Mouse (Mus musculus): Measurements from ENCODE around the gene Impdh1. TPM values are rescaled to one million over a fixed set of nuclear protein-coding genes. Genes with fewer than 3 reads are reported as not detected.

Gene Impdh1
- polyA plus RNA-seq, 1 experiment from 2014 or later: 34.5 TPM

DNA sequence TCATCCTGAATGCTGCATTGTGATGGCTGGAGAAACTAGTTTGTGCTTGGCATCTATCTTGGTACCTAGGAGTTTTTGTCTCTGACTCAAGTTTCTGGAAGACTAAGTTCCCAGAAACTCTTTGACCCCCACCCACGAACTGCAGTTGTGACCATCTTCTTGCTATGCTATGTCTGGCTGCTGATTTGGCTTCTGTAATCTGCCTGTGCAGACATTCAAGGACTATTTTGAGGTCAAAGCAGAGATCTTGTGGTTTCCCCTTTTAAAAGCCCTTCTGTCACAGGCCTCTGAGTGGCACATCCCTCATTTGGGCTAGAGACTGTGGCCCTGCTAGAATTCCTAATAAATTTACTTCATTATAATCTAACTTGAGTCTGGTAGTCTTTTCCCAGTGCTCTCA, 28.2 kb downstream of the Impdh1 start:
- Histone ChIP-seq H3K9ac (ENCODE audit: low read length) (no peak overlapping the region), H3K36me3 (ENCODE audit: control insufficient read depth, insufficient read depth, low read length) (no peaks in the 10 kb centered on the region), H3K4me3 (ENCODE audit: low read depth, low read length) (no peak overlapping the region), H3K27ac (ENCODE audit: low read depth, low read length) (no peak overlapping the region), H3K9me3 (replicated peaks; ENCODE audit: control insufficient read depth, low read length) (no peaks in the 10 kb centered on the region), H3K27me3 (replicated peaks; ENCODE audit: control insufficient read depth, insufficient read depth, low read length) (no peaks in the 10 kb centered on the region), H3K4me1 (ENCODE audit: control insufficient read depth, insufficient read depth, low read length) (no peaks in the 10 kb centered on the region), H3K4me2 (ENCODE audit: low read length) (no peak overlapping the region)
- DNase-seq (ENCODE audit: low spot score) (no peak), ATAC-seq (no peak)
- 62% methylated on average over 1 of the region's 1 CpGs for WGBS

DNA sequence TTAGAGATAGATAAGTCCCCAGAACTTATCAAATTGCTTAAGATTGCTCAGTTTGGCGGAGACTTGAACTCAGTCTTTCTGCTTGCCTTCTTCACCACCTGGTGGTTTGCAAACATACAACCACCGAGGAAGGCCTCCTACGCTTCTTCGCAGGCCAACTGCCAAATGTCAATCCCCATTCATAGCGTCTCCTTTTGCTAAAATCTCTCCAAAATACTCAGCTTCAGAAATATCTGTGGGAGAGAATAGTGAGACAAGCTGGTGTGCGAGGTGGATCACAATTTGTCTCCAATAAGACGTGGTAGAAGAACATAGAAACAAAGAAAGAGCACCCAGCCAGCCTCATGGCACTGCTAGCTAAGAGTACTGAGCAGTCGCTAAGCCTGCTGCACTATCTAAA, 36.3 kb downstream of the Impdh1 start:
- Histone ChIP-seq H3K9me3 (replicated peaks; ENCODE audit: control insufficient read depth, low read length) (no peaks in the 10 kb centered on the region), H3K27me3 (replicated peaks; ENCODE audit: control insufficient read depth, insufficient read depth, low read length) (0 out of 2 replicates have a peak, but pooled peaks cover 3% of the 10 kb centered on the region), H3K36me3 (ENCODE audit: control insufficient read depth, insufficient read depth, low read length) (no peaks in the 10 kb centered on the region), H3K4me2 (ENCODE audit: low read length) (peak overlapping the region; percentile 79), H3K27ac (ENCODE audit: low read depth, low read length) (0 out of 2 replicates have a peak overlapping the region, but pooled peaks have one; percentile 84), H3K4me1 (ENCODE audit: control insufficient read depth, insufficient read depth, low read length) (no peaks in the 10 kb centered on the region; the same call in 1 of the 2 replicates), H3K4me3 (ENCODE audit: low read depth, low read length) (peak overlapping the region; percentile 58), H3K9ac (ENCODE audit: low read length) (peak overlapping the region; percentile 80)
- DNase-seq (ENCODE audit: low spot score) (no peak), ATAC-seq (no peak)
- 45% methylated on average over 8 of the region's 8 CpGs for WGBS

- peaks cover 6% of the 10 kb centered on the region; the same call in 1 of the 2 replicates for H3K27me3 ChIP-seq (replicated peaks; ENCODE audit: control insufficient read depth, insufficient read depth, low read length)
- no peaks in the 10 kb centered on the region for H3K9me3 ChIP-seq (replicated peaks; ENCODE audit: control insufficient read depth, low read length)
- peak within 1 kb of the TSS; percentile 80 for H3K9ac ChIP-seq (ENCODE audit: low read length)
- H3K4me3 ChIP-seq (ENCODE audit: low read depth, low read length): peak within 1 kb of the TSS; percentile 58
- peak within 1 kb of the TSS; percentile 84 for H3K27ac ChIP-seq (ENCODE audit: low read depth, low read length)
- H3K4me2 ChIP-seq (ENCODE audit: low read length): peak within 1 kb of the TSS; percentile 79
- H3K4me1 ChIP-seq (ENCODE audit: control insufficient read depth, insufficient read depth, low read length): no peaks in the 10 kb centered on the region; the same call in 1 of the 2 replicates
- peak; percentile 79 for DNase-seq (ENCODE audit: low spot score)
- 1% methylated on average over 73 of the region's 79 CpGs for WGBS
- no peaks in the 10 kb centered on the region for H3K36me3 ChIP-seq (ENCODE audit: control insufficient read depth, insufficient read depth, low read length)
- peak; percentile 88 for ATAC-seq
Observed at GRCm38 (mm10) chr6:29178888-29179658, 37.1 kb downstream of the Impdh1 start, which contains the start of gene Prrt4. Gene Prrt4, minus strand, starts transcription at chr6:29179584.

- Histone ChIP-seq H3K27me3 (replicated peaks; ENCODE audit: control insufficient read depth, insufficient read depth, low read length) (peaks cover 10% of the 10 kb centered on the region; the same call in 1 of the 2 replicates), H3K36me3 (ENCODE audit: control insufficient read depth, insufficient read depth, low read length) (no peaks in the 10 kb centered on the region), H3K4me3 (ENCODE audit: low read depth, low read length) (peak overlapping the region; percentile 58), H3K9me3 (replicated peaks; ENCODE audit: control insufficient read depth, low read length) (no peaks in the 10 kb centered on the region), H3K9ac (ENCODE audit: low read length) (peak overlapping the region; percentile 80), H3K4me1 (ENCODE audit: control insufficient read depth, insufficient read depth, low read length) (no peaks in the 10 kb centered on the region; the same call in 1 of the 2 replicates), H3K4me2 (ENCODE audit: low read length) (peak overlapping the region; percentile 79), H3K27ac (ENCODE audit: low read depth, low read length) (peak overlapping the region; percentile 84; the same call in 1 of the 2 replicates)
- ATAC-seq (peak; percentile 61), DNase-seq (ENCODE audit: low spot score) (no peak)
- 16% methylated on average over 16 of the region's 17 CpGs for WGBS
Observed at GRCm38 (mm10) chr6:29177901-29178879, 38.0 kb downstream of the Impdh1 start.

DNA sequence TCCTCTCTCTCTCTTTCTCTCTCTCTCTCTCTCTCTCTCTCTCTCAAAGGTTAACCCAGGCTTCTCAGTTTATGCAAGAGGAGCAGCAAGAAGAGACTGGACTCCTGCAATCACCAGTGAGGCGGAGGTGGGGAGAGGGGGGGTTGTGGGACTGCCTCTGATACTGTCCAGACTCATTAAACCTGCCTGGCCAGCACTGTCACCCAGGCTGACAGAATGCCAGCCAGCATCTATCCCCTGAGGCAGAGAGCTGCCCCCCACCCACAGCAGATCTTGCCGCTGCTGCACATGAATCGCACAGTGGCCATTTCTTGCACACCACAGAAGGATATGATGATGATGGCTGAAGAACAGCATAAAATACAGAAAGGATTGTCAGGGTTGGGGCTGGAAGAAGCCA, 41.1 kb downstream of the Impdh1 start:
- DNase-seq (ENCODE audit: low spot score) (no peak), ATAC-seq (no peak)
- H3K9ac ChIP-seq (ENCODE audit: low read length): no peak overlapping the region
- H3K27ac ChIP-seq (ENCODE audit: low read depth, low read length): no peak overlapping the region
- WGBS: 75% methylated on average over 3 of the region's 3 CpGs
- peaks cover 18% of the 10 kb centered on the region for H3K27me3 ChIP-seq (replicated peaks; ENCODE audit: control insufficient read depth, insufficient read depth, low read length)
- H3K4me2 ChIP-seq (ENCODE audit: low read length): no peak overlapping the region
- no peaks in the 10 kb centered on the region; the same call in none of the 2 replicates for H3K4me1 ChIP-seq (ENCODE audit: control insufficient read depth, insufficient read depth, low read length)
- H3K4me3 ChIP-seq (ENCODE audit: low read depth, low read length): no peak overlapping the region
- no peaks in the 10 kb centered on the region for H3K36me3 ChIP-seq (ENCODE audit: control insufficient read depth, insufficient read depth, low read length)
- no peaks in the 10 kb centered on the region for H3K9me3 ChIP-seq (replicated peaks; ENCODE audit: control insufficient read depth, low read length)

GRCm38 (mm10) chr6:29174368-29174767, 41.8 kb downstream of the Impdh1 start:
- no peak overlapping the region for H3K27ac ChIP-seq (ENCODE audit: low read depth, low read length)
- no peaks in the 10 kb centered on the region; the same call in none of the 2 replicates for H3K4me1 ChIP-seq (ENCODE audit: control insufficient read depth, insufficient read depth, low read length)
- no peak overlapping the region for H3K4me2 ChIP-seq (ENCODE audit: low read length)
- 32% methylated on average over 7 of the region's 7 CpGs for WGBS
- H3K9ac ChIP-seq (ENCODE audit: low read length): no peak overlapping the region
- no peak for DNase-seq (ENCODE audit: low spot score)
- no peaks in the 10 kb centered on the region for H3K36me3 ChIP-seq (ENCODE audit: control insufficient read depth, insufficient read depth, low read length)
- no peaks in the 10 kb centered on the region for H3K9me3 ChIP-seq (replicated peaks; ENCODE audit: control insufficient read depth, low read length)
- no peak overlapping the region for H3K4me3 ChIP-seq (ENCODE audit: low read depth, low read length)
- H3K27me3 ChIP-seq (replicated peaks; ENCODE audit: control insufficient read depth, insufficient read depth, low read length): peaks cover 25% of the 10 kb centered on the region
- no peak for ATAC-seq

DNA sequence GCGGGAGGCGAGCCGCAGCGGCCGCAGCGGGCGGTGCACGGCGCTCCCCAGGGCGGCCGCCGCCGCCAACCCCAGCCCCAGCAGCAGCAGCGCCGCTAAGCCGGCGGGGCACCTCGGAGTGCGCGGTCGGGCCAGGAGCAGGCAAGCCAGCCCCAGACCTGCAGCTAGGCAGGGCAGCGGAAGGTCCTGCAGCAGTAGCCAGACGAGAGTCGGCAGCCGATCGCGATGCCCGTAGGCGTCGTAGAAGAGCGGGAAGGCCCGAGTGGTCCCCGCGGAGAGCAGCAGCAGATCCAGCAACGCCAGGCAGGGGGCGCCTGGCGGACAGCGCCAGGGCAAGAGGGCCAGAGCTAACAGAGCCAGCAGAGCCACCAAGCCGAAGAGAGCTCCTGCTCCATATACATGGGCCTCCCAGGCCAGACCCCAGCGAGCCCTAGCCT, 45.2 kb downstream of the Impdh1 start:
- Histone ChIP-seq H3K36me3 (ENCODE audit: control insufficient read depth, insufficient read depth, low read length) (no peaks in the 10 kb centered on the region), H3K9me3 (replicated peaks; ENCODE audit: control insufficient read depth, low read length) (no peaks in the 10 kb centered on the region), H3K9ac (ENCODE audit: low read length) (peak overlapping the region; percentile 72), H3K27ac (ENCODE audit: low read depth, low read length) (no peak overlapping the region), H3K4me1 (ENCODE audit: control insufficient read depth, insufficient read depth, low read length) (no peaks in the 10 kb centered on the region; the same call in 1 of the 2 replicates), H3K27me3 (replicated peaks; ENCODE audit: control insufficient read depth, insufficient read depth, low read length) (peaks cover 25% of the 10 kb centered on the region), H3K4me3 (ENCODE audit: low read depth, low read length) (peak overlapping the region; percentile 50), H3K4me2 (ENCODE audit: low read length) (peak overlapping the region; percentile 99)
- DNase-seq (ENCODE audit: low spot score) (peak; percentile 83), ATAC-seq (peak; percentile 83)
- WGBS: under 1% methylated on average over 40 of the region's 40 CpGs

DNA sequence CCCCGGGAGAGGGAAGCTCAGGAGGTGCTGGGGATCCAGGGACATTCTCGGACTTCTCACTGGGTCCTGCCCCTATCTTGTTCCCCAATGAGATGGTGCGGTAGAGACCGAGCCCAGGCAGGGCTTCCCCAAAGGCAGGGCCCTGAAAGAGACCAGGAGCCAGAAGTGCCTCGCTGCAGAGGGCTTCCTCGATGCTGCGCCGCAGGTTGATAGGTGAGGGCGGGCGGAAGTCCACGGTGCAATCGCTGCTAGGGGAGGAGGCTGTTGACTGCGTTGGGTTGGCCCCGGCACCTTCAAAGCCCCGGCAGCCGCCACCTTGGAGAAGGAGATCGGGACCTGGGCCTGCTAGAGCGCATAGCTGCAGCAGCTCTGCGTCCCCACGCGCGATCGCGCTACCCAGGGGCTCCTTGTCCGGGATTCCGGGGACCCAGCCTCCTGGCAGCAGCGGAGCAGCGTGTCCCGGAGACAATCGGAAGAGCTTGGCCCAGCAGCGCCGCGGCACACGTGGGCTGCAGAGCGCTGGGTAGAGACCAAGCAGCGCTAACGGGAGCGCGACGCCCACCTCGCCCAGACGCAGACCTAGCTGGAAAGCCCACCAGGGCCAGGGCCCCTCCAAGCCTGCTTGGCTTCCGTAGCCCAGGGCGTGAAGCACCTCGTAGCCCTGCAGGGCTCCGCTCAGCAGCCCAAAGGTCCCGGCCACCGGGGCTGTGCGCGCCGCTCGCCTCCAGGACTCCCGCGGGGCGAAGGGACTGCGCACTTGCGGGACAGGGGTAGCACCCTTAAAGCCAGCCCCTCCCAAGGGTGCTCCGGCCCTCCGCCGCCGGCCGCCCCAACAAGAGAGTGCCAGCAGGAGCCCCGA, 45.9 kb downstream of the Impdh1 start:
- ATAC-seq (peak; percentile 68), DNase-seq (ENCODE audit: low spot score) (peak; percentile 54)
- Histone ChIP-seq H3K4me2 (ENCODE audit: low read length) (peak overlapping the region; percentile 99), H3K27ac (ENCODE audit: low read depth, low read length) (no peak overlapping the region), H3K36me3 (ENCODE audit: control insufficient read depth, insufficient read depth, low read length) (no peaks in the 10 kb centered on the region), H3K9ac (ENCODE audit: low read length) (peak overlapping the region; percentile 72), H3K4me1 (ENCODE audit: control insufficient read depth, insufficient read depth, low read length) (no peaks in the 10 kb centered on the region; the same call in 1 of the 2 replicates), H3K27me3 (replicated peaks; ENCODE audit: control insufficient read depth, insufficient read depth, low read length) (peaks cover 25% of the 10 kb centered on the region), H3K4me3 (ENCODE audit: low read depth, low read length) (peak overlapping the region; percentile 50), H3K9me3 (replicated peaks; ENCODE audit: control insufficient read depth, low read length) (no peaks in the 10 kb centered on the region)
- WGBS: under 1% methylated on average over 58 of the region's 63 CpGs
